Mouse (Mus musculus) lung, adult 2 months (tissue): ENCODE measurements around the gene Bhlhe23. TPM values are rescaled to one million over a fixed set of nuclear protein-coding genes. Genes with fewer than 3 reads are reported as not detected.

Source experiments
- DNase-seq: peaks from one replicate; pipeline ENCODE4 v3.0.0; 2022
- H3K4me1 ChIP-seq: fragments of 200-500 bp; 2 replicates; pipeline ENCODE4 v1.6.1; 2011; ENCODE audit warnings: low read length; ENCODE audit not compliant: control insufficient read depth, insufficient read depth
- H3K4me3 ChIP-seq: fragments of 200-500 bp; replicated peaks from 2 replicates; pipeline ENCODE3; 2011; ENCODE audit warnings: low read depth, mild to moderate bottlenecking, control low read depth, low read length; ENCODE audit errors: extremely low read depth
- CTCF ChIP-seq: fragments of 200-500 bp; IDR thresholded peaks from 2 replicates; pipeline ENCODE4 v1.5.1; 2011; ENCODE audit warnings: mild to moderate bottlenecking, low read length, control low read depth; ENCODE audit not compliant: insufficient read depth
- POLR2A ChIP-seq: fragments of 200-500 bp; IDR thresholded peaks from 2 replicates; pipeline ENCODE4 v1.6.1; 2011; ENCODE audit warnings: low read depth, mild to moderate bottlenecking, control low read depth, low read length, borderline replicate concordance; ENCODE audit errors: extremely low read depth
- WGBS: fragments of 180-500 bp; shearing (Covaris S2); methylation state at CpG from one replicate; pipeline ENCODE4 v1.1.7; 2018; 5-methylcytosine and 5-hydroxymethylcytosine counted together
- polyA plus RNA-seq: library from polyadenylated mRNA; depleted of rRNA; stranded (reverse); fragments of >200 nt; gene quantifications from 2 replicates; pipeline ENCODE4 v1.2.3, GENCODE M21; 2012; rRNA removed

Bhlhe23 gene
- polyA plus RNA-seq, 1 experiment = not detected

GRCm38 (mm10) chr2:180731036-180731435, 45.7 kb downstream of the Bhlhe23 start:
- 40% methylated on average over 3 of the region's 3 CpGs for WGBS
- TF ChIP-seq POLR2A (no peak), CTCF (no peak)
- no peak for DNase-seq
- Histone ChIP-seq H3K4me3 (no peak overlapping the region), H3K4me1 (peaks cover 9% of the 10 kb centered on the region)

DNA sequence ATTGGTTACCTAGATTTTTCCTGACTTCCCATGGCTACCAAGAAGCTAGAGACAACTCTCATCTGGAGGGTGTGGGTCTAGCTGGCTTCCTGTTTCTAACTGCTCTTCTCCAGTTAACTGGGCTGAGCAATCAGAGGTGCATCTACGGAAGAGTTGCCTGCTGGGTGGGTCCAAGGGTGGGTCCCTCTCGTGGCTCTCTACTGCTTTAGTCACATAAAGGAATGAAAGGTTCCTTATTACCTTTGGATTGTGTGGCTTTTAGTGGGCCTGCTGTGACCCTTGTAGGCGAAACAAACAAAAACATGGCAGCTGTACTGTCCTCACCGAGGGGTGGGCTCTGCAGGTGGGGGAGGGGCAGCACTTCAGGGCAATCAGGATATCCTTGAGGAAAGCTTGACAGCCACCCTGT, 49.1 kb downstream of the Bhlhe23 start:
- TF ChIP-seq CTCF (no peak), POLR2A (no peak)
- Histone ChIP-seq H3K4me3 (no peak overlapping the region), H3K4me1 (peaks cover 9% of the 10 kb centered on the region)
- no peak for DNase-seq
- WGBS = 50% methylated on average over 4 of the region's 4 CpGs

- Histone ChIP-seq H3K4me3 (no peak overlapping the region), H3K4me1 (peaks cover 6% of the 10 kb centered on the region)
- WGBS = 38% methylated on average over 6 of the region's 6 CpGs
- TF ChIP-seq POLR2A = no peak
- TF ChIP-seq CTCF = no peak
- DNase-seq = no peak
Observed at GRCm38 (mm10) chr2:180726658-180727442, 49.9 kb downstream of the Bhlhe23 start.

DNA sequence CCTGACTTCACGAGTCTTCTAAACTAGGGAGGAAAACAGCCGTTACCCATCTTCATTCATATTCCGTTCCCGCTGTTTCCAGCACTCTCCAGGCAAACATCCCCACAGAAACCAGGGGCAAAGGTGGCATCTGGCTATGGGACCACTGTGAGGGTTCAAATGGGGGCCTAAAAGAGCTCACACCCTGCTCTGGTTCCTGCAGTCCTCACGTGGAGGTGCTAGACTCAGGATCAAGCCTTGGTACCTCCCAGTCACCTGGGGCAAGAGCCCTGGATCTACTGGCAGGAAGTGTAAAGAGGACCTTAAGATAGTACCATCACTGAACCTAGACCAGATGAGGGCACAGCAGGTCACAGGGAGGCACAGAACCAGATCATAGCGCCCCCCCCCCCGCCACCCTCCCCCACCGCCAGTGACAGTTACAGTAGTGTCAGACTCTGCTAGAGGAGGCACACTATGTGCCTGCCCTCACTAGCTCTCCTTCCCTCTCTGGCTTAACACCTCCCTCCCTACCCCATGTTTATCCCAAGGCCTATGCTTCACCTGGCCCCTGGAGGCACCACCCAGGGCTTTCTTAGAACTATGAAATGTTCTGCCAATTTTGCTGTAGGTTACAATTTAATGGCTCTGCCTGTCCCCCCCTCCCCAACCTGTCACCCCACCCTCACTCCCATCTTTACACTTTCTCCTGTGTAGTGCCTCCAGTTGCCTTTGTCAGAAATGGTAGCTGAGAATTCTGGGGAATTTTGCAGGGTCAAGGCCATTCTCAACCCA, 50.7 kb downstream of the Bhlhe23 start:
- no peak for DNase-seq
- TF ChIP-seq CTCF = no peak
- no peak for TF ChIP-seq POLR2A
- Histone ChIP-seq H3K4me1 (peaks cover 6% of the 10 kb centered on the region), H3K4me3 (no peak overlapping the region)
- WGBS = 16% methylated on average over 8 of the region's 8 CpGs

GRCm38 (mm10) chr2:180725414-180725778, 51.3 kb downstream of the Bhlhe23 start:
- Histone ChIP-seq H3K4me1 (peaks cover 6% of the 10 kb centered on the region), H3K4me3 (peak overlapping the region; percentile 40)
- 7% methylated on average over 6 of the region's 6 CpGs for WGBS
- TF ChIP-seq CTCF = no peak
- no peak for TF ChIP-seq POLR2A
- no peak for DNase-seq

DNA sequence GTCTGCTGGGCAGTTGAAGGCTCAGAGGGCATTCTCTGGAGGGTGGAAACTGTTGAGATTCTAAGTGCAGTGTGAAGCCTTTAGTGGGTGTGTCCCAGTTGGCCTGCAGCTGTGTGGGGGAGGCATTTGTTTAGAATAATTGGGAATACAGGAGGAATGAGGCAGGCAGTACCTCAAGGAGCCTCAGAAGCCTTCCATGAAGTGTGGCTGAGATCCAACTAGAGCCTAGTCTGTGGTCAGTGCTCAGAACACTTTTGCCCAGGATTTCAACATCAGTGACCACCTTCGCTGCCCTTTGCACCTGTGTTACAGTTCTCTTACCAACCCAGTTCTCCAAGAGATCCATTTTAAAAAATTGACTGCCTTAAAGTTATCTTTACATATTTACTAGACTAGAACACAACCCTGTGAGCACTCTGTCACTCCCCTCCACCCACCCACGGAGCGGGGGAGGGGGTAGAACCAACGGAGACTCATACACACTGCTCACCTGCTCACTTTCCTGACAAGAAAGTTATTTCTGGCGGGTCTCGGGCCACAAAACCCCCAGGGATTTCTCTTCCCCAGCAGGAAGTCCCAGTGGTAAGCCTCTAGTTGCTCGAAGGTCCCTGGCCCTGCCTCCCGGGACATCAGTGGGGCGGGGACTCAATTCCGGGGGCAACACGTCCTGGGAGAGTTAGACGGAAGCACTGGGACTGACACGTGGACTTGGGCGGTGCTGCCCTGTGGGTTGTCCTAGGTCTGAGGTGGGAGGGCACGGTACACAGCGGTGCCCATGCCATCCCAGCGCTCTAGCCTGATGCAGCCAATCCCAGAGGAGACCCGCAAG, 51.9 kb downstream of the Bhlhe23 start, which contains the start of gene Slc17a9:
Slc17a9 (plus strand) TSS at position 679 of the 829 bp plus-strand sequence.
- Histone ChIP-seq H3K4me1 (peaks cover 6% of the 10 kb centered on the region), H3K4me3 (peak within 1 kb of the TSS; percentile 40)
- TF ChIP-seq POLR2A = peak; percentile 24; the same call in 1 of the 2 replicates
- TF ChIP-seq CTCF = no peak
- peak; percentile 57 for DNase-seq
- WGBS = 6% methylated on average over 18 of the region's 18 CpGs

Other genes starting within 250 kb of the Bhlhe23 start
- gene Mrgbp, start 195.6 kb downstream of the Bhlhe23 start, polyA plus RNA-seq = 25.4 and 27.6 TPM in 2 replicates
- 36.2 and 37.7 TPM in 2 replicates for gene Ogfr, start 187.7 kb downstream of the Bhlhe23 start, polyA plus RNA-seq
- gene Col9a3, start 179.1 kb downstream of the Bhlhe23 start, polyA plus RNA-seq = 1.6 TPM in 2 replicates
- gene Tcfl5, start 134.2 kb downstream of the Bhlhe23 start, polyA plus RNA-seq = 0.05 TPM in 1 of 2 replicates, not detected in the other
- gene Dido1, start 66.9 kb downstream of the Bhlhe23 start, polyA plus RNA-seq = 10.9 and 17.4 TPM in 2 replicates
- 16.6 and 27.8 TPM in 2 replicates for gene Gid8, start 66.8 kb downstream of the Bhlhe23 start, polyA plus RNA-seq
- 10.1 and 10.2 TPM in 2 replicates for gene Slc17a9, start 51.6 kb downstream of the Bhlhe23 start, polyA plus RNA-seq
- 28.2 and 42.9 TPM in 2 replicates for gene Ythdf1, start 144.0 kb upstream of the Bhlhe23 start, polyA plus RNA-seq
- not detected in 2 replicates for gene Birc7, start 152.1 kb upstream of the Bhlhe23 start, polyA plus RNA-seq
- 87.4 and 123 TPM in 2 replicates for gene Nkain4, start 177.8 kb upstream of the Bhlhe23 start, polyA plus RNA-seq
- 38.6 and 46.3 TPM in 2 replicates for gene Arfgap1, start 190.3 kb upstream of the Bhlhe23 start, polyA plus RNA-seq
- 3.2 TPM in 2 replicates for gene Col20a1, start 209.6 kb upstream of the Bhlhe23 start, polyA plus RNA-seq